ENCODE assay signal across 9 mouse cellular contexts in genomic region chr7:19005417-19006121, GRCm38 (mm10). TPM values are rescaled to one million over a fixed set of nuclear protein-coding genes. Genes with fewer than 3 reads are reported as not detected.
DNase-seq lines count a peak whose midpoint lies in the region; ATAC-seq and TF ChIP-seq lines count a peak whose summit lies in the region.
"Had no signal": no experiment of that assay in that cellular context is flagged by ENCODE, and none has a peak within 500 bp of the region (broad histone marks: within the 10 kb centered on the region; RNA-seq: fewer than 3 reads in every experiment).

No protein-coding gene starts in this region.

- no peak overlapping the region; the same call in 1 of the 2 replicates for H3K9ac ChIP-seq in forebrain, embryonic 15.5 days (replicated peaks)
- H3K9ac ChIP-seq in liver, embryonic 15.5 days = peak overlapping the region; percentile 84; the same call in 1 of the 2 replicates

- H3K4me2 ChIP-seq in forebrain, embryonic 15.5 days (replicated peaks) = peak overlapping the region; percentile 99
- H3K4me2 ChIP-seq in liver, embryonic 15.5 days = peak overlapping the region; percentile 99

- no peak for TF ChIP-seq CTCF in E14TG2a.4 (conservative IDR thresholded peaks at IDR 0.05; ENCODE audit: low read length)

- 80% methylated on average over 34 of the region's 34 CpGs for WGBS in forebrain, embryonic 15.5 days
- 71% methylated on average over 34 of the region's 34 CpGs for WGBS in liver, embryonic 15.5 days (ENCODE audit: insufficient replicate concordance)

- H3K36me3 ChIP-seq in E14TG2a.4 (ENCODE audit: insufficient read depth, low read length) = peaks cover 27% of the 10 kb centered on the region
- peaks cover 23% of the 10 kb centered on the region for H3K36me3 ChIP-seq in forebrain, embryonic 15.5 days
- peaks cover 10% of the 10 kb centered on the region for H3K36me3 ChIP-seq in liver, embryonic 15.5 days (replicated peaks)

- no peaks in the 10 kb centered on the region for H3K9me3 ChIP-seq in E14TG2a.4 (ENCODE audit: low read length)
- H3K9me3 ChIP-seq in forebrain, embryonic 15.5 days = no peaks in the 10 kb centered on the region
- no peaks in the 10 kb centered on the region for H3K9me3 ChIP-seq in liver, embryonic 15.5 days (replicated peaks)

- H3K27ac ChIP-seq in forebrain, embryonic 15.5 days (replicated peaks) = no peak overlapping the region
- H3K27ac ChIP-seq in liver, embryonic 15.5 days (replicated peaks) = no peak overlapping the region

- ATAC-seq in forebrain, embryonic 15.5 days (replicated peaks) = no peak
- no peak for ATAC-seq in liver, embryonic 15.5 days (ENCODE audit: insufficient read depth)

- peak; percentile 43 to 52 for DNase-seq in cerebellum, postnatal 10 days
- no peak for DNase-seq in cerebellum, adult 9-10 months
- DNase-seq in spleen, adult 12 weeks (ENCODE audit: low spot score) = no peak
- no peak for DNase-seq in left cerebral cortex, adult 9 months (ENCODE audit: low spot score in 2 of 2)
- no peak for DNase-seq in layer of hippocampus, adult 18-20 months (ENCODE audit: low spot score in 2 of 2)

- peaks cover 59% of the 10 kb centered on the region for H3K4me1 ChIP-seq in E14TG2a.4 (replicated peaks; ENCODE audit: low read depth, low read length)
- H3K4me1 ChIP-seq in forebrain, embryonic 15.5 days = peaks cover 49% of the 10 kb centered on the region
- peaks cover 77% of the 10 kb centered on the region for H3K4me1 ChIP-seq in liver, embryonic 15.5 days (replicated peaks)

- H3K4me3 ChIP-seq in E14TG2a.4 (replicated peaks; ENCODE audit: low read length) = peak overlapping the region; percentile 90
- peak overlapping the region; percentile 84 for H3K4me3 ChIP-seq in forebrain, embryonic 15.5 days
- peak overlapping the region; percentile 83 for H3K4me3 ChIP-seq in liver, embryonic 15.5 days (replicated peaks)

- 0 out of 2 replicates have a peak, but pooled peaks cover 2% of the 10 kb centered on the region for H3K27me3 ChIP-seq in E14TG2a.4 (ENCODE audit: insufficient read depth, low read length)
- no peaks in the 10 kb centered on the region for H3K27me3 ChIP-seq in forebrain, embryonic 15.5 days
- H3K27me3 ChIP-seq in liver, embryonic 15.5 days = no peaks in the 10 kb centered on the region

RNA-seq across cellular contexts. Expression of gene Irf2bp1, which starts 1.7 kb away (rescaled TPM):
- 35.4 and 36.7 TPM in 2 replicates for polyA plus RNA-seq in forebrain, embryonic 15.5 days (2015; fragmentation: Nextera tagmentation; extraction: Ambion mirVana)
- polyA plus RNA-seq in liver, embryonic 15.5 days (2015; fragmentation: Nextera tagmentation; extraction: Ambion mirVana) = 8.2 and 9.9 TPM in 2 replicates
- 10 to 100 TPM; 53.8 to 57.2 TPM for total RNA-seq in layer of hippocampus, adult 18-20 months (2021)

RNA-seq across cellular contexts. Expression of gene Mypop, which starts 14.5 kb away (rescaled TPM):
- 4.4 and 5.5 TPM in 2 replicates for polyA plus RNA-seq in forebrain, embryonic 15.5 days (2015; fragmentation: Nextera tagmentation; extraction: Ambion mirVana)
- 0.15 and 0.55 TPM in 2 replicates for polyA plus RNA-seq in liver, embryonic 15.5 days (2015; fragmentation: Nextera tagmentation; extraction: Ambion mirVana)
- 10 to 100 TPM; 50.1 to 50.7 TPM for total RNA-seq in layer of hippocampus, adult 18-20 months (2021)

RNA-seq across cellular contexts. Expression of gene Foxa3, which starts 17.8 kb away (rescaled TPM):
- 0.18 TPM in 1 of 2 replicates, not detected in the other for polyA plus RNA-seq in forebrain, embryonic 15.5 days (2015; fragmentation: Nextera tagmentation; extraction: Ambion mirVana)
- 45.8 and 52.1 TPM in 2 replicates for polyA plus RNA-seq in liver, embryonic 15.5 days (2015; fragmentation: Nextera tagmentation; extraction: Ambion mirVana)
- not detected for total RNA-seq in layer of hippocampus, adult 18-20 months (2021)
- total RNA-seq: left cerebral cortex, postnatal 10 days had no signal

RNA-seq across cellular contexts. Expression of gene Nanos2, which starts 18.4 kb away (rescaled TPM):
- polyA plus RNA-seq in forebrain, embryonic 15.5 days (2015; fragmentation: Nextera tagmentation; extraction: Ambion mirVana) = 0.60 and 1.2 TPM in 2 replicates
- not detected in 2 replicates for polyA plus RNA-seq in liver, embryonic 15.5 days (2015; fragmentation: Nextera tagmentation; extraction: Ambion mirVana)
- total RNA-seq in layer of hippocampus, adult 18-20 months (2021) = under 1 TPM; 0.20 to 0.40 TPM

RNA-seq across cellular contexts. Expression of gene Sympk, which starts 18.6 kb away (rescaled TPM):
- polyA plus RNA-seq in forebrain, embryonic 15.5 days (2015; fragmentation: Nextera tagmentation; extraction: Ambion mirVana) = 34.8 and 35.4 TPM in 2 replicates
- 14.6 and 15.4 TPM in 2 replicates for polyA plus RNA-seq in liver, embryonic 15.5 days (2015; fragmentation: Nextera tagmentation; extraction: Ambion mirVana)
- 100 to 1,000 TPM; 118 to 123 TPM for total RNA-seq in layer of hippocampus, adult 18-20 months (2021)

Comparison
In these comparisons a context has a peak if more than half of its experiments do, and no peak if none do; other contexts are left out.
1. DNase-seq: peak in cerebellum, postnatal 10 days (2 of 2); none in cerebellum, adult 9-10 months (single experiment), spleen, adult 12 weeks (single experiment), left cerebral cortex, adult 9 months (0 of 2) and layer of hippocampus, adult 18-20 months (0 of 2).
2. RNA of gene Foxa3, which starts 17.8 kb away (polyA plus RNA-seq): 45.8 to 52.1 TPM in liver, embryonic 15.5 days; 0.18 TPM in forebrain, embryonic 15.5 days; every median in the first group is over 10 times any median in the second.
3. Peak in every context shown above with its lines, with median percentiles within 50 percentile points of each other: H3K4me3 ChIP-seq.